Mouse (Mus musculus) bone marrow macrophage, adult 2 months (primary cell): ENCODE results near the gene Sh2d1b1.

Experiments used
- CTCF ChIP-seq: IDR thresholded peaks from 2 replicates; pipeline ENCODE4 v1.5.1; 2012; ENCODE audit warnings: low read depth, mild to moderate bottlenecking, low read length, moderate library complexity
- POLR2A ChIP-seq: IDR thresholded peaks from 2 replicates; pipeline ENCODE4 v1.6.1; 2012; ENCODE audit warnings: mild to moderate bottlenecking, low read depth, low read length, borderline replicate concordance

- TF ChIP-seq POLR2A = no peak
- TF ChIP-seq CTCF = no peak
Measured at GRCm38 (mm10) chr1:170273252-170273651, 3.9 kb upstream of the Sh2d1b1 start.
